Mouse (Mus musculus): Measurements from ENCODE around the gene Cdk5rap3.
A peak's percentile ranks its signal among the peaks of the same experiment; 100 is the strongest.

Cdk5rap3 gene

DNA sequence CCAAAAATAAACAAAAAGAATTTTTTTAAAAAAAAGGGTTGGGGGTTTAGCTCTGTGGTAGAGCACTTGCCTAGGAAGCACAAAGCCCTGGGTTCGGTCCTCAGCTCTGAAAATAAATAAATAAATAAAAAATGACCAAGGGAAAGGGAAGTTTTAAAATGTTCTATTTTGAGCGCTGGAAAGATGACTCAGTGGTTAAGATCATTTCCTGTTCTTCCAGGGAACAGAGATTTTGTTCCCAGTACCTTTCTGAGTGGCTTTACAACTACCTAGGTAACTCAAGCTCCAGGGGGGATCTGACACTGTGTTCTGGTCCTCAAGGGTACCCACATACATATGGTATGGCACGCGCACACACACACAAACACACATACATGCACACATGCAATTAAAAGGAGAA, 20.4 kb downstream of the Cdk5rap3 start:
- DNase-seq (ENCODE audit: low read depth), result peak; percentile 46

DNA sequence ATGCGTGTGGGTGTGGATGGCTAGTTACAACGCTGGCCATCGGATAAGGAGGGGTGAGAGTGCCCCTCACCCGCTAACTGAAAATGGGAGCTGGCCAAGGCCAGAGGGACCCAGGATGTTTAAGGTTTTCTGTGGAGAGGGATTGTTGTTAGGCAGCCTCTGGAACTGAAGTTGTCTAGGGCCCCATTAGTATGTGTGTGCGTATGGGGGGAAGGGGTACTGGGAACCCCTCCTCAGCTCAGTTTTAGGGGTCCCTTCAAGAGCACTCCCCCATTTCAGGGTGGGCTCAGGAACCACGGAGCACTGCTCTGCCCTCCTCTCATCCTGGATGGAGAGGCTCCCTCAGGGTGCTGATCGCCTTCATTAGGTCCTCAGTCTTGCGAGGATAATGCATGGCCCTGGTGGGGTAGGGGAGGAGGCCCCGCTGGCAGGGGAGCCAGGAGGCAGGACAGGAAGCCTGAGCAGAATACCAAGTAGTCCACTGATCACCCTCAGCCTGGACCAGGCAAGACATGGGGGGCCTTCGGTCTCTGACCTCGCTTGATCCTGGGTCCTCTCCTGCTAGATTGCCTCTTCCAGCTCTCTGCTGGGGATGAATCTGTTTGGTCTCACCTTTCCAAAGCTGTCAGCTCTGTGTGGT, 23.0 kb downstream of the Cdk5rap3 start:
- DNase-seq (ENCODE audit: low read depth), result no peak

DNA sequence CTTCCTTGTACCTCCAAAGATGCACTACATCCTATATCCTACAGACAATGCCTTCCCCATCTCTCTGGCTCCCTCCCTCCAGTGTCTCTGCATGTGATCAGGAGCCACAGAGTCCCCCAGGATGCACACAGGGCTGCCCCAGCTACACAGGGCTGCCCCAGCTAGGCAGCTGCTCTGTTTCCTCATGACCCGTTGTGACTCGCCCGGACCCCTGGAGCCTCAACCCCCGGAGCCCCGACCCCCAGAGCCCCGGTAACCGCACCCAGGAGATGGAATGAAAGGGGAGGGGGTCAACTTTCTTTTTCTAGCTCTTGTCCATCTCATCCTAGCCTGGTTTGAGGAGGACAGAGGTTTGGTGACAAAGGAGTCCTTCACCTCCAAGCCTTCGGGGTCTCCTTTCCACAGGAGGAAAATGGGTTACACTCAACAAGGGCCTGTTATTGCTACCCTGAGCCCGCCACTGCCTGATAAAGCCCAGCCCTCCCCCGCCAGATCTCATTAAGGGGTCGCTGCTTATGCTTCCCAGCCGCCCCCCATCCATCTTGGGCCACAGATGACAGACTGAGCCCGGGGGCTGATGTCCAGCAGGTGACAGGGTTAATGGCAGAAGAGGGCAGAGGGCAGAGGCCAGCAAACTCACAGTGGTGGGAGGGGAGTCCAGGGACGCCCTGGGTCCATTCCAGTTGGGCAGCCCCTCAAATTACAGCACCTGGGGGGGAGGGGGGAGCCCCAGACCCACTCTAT, 24.3 kb downstream of the Cdk5rap3 start:
- no peak for DNase-seq (ENCODE audit: low read depth)

DNA sequence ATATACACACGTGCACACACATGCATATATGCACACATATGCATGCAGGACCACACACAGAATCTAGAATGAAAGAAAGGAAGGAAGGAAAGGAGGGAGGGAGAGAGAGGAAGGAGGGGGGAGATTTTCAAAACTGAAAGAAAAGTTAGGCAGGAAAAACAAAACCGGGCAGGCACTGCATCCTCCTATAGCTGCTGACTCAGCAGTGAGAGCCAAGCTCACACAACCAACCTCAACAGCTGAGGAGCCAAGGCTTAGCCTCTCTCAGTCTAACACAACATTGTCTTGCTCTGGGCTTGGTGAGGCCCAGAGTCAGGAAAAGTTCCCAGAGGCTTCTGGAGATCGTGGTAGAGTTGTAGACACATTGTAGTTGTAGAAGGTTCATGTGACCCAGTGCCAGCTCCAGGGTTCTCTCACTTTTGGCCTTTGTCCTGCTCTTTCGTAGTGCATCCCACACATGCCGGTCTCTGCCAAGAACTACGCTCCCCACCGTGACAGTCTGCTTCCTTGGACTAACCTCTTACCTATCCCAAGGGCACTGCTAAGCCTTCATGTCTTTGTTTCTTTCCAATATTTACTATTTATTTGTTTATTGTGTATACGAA, 29.3 kb downstream of the Cdk5rap3 start:
- DNase-seq (ENCODE audit: low read depth), result peak; percentile 31

DNA sequence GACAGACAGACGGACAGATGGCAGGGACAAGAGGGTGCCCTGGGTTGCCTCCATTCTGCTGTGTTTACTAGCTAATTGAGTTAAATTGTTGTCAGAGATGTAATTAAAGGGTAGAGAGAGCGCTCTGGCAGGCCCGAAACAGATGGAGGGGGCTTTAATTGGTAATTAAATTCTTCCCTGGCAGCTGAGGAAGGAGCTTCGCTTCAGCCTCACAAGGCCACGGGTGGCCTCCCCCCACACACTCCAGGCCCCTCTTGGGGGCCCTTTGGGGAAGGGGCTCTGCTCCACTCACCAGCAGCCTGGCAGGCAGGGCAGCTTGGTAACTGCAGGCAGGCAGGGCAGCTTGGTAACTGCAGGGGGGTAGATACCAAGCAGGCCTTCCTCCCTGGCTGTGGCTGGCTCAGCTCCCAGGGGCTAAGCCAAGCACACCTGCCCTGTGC, 30.4 kb downstream of the Cdk5rap3 start:
- no peak for DNase-seq (ENCODE audit: low read depth)

DNA sequence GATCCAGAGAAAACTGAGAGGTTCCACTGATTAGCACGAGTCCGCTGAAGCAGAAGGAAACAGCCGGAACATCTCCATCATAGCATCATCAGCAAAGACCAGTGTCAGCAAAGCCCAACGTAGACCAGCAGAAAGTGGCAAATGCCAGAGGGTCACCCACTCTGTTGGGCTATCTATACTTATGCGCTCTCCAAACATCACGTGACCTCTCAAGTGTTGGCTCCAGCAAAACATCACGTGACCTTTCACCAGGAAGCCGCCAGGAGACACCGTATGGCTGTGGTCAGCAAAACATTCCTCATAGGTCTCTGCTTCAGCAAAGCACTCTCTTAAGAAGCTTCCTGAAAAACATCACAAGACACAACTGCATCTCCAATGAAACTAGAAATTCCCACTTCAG, 36.0 kb downstream of the Cdk5rap3 start:
- DNase-seq (ENCODE audit: low read depth), result peak; percentile 19

DNA sequence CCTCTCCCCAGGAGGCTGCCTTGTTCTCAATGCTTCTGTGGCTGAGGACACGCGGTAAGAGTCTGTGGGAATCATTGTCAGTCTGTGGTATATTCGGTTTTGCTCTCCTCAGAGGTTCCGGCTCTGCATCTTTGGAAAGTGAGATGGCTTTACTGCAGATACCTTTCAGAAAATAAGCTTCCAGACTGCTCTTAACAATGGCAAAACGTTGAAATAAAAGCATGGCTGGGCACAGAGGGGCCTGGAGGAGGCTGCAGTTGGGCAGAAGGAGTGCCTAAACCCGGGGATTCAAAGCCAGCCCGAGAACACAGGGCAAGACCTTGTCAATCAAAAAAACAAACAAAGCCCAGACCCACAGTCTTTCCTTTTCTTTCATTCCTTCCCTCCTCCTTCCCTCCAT, 36.9 kb downstream of the Cdk5rap3 start:
- no peak for DNase-seq (ENCODE audit: low read depth)

DNA sequence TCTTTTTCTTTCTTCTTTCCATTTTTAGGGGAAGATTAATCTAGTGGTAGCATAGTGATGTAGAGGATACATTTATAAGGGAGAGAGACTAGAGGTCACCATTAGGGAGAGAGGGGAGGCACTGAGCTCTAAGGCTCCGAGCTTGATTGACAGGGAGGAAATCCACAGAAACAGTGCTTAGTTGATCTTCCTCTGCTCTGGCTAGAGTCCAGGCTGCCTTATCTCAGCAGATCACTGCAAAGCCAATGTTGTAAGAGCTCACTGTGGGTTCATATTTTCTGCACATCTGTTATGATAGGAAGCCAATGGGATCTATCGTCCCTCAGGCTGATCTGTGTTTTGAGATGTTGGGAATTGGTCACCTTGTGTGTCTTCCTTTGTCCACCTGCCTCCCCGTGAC, 37.6 kb downstream of the Cdk5rap3 start:
- no peak for DNase-seq (ENCODE audit: low read depth)

DNA sequence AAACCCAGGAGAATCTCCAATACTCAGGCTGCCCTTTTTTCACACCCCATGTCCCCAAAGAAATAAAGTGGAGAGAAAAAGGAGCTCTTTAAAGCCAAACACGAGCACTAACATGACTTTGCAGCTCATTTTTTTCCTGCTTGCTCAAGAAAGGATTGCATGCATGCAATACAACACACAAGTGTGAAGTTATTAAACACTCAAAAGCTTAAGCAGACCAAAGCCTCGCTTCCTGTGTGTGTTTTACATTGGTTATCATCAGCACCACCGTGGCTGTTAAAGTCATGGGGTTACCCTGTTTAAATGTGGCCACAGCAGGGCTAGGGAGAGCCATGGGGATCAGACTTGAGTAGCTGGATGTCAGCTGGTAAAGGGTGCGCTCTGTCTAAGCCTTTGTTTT, 39.2 kb downstream of the Cdk5rap3 start:
- DNase-seq (ENCODE audit: low read depth), result no peak

DNA sequence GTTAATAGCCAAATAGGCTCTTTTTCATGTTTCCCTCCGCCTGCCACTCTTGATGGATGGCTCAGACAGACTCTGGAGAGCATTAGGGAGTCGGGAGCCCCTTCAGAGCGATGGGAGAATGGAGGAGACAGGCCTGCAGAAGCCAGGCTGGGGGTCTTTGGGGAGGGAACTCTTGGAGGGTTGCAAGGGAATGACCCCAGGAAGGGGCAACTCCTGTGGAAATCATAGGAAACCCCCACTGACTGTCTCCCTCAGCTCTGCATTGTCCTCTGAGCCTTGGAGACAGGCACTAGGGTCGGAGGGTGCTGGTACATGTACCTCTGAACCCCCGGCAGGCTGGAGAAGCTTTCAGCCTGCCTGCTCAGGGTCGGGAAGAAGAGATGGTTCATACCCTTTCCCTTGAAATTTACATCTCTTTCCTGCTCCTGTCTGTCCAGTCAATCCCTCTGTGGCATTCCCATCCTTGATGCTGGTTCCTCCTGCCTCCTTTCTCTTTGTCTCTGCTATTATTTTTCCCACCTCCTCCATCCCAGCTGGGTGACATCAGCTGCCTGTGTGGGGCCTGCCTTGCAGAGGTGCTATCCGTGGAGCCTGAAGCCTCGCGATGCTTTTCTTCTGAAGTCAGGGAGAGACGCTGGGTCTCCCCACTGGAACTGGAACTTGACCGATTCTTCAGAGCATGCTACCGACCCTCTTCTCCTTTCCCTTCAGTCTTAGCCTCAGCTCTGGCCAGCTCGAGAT, 39.8 kb downstream of the Cdk5rap3 start:
- DNase-seq (ENCODE audit: low read depth), result no peak

DNA sequence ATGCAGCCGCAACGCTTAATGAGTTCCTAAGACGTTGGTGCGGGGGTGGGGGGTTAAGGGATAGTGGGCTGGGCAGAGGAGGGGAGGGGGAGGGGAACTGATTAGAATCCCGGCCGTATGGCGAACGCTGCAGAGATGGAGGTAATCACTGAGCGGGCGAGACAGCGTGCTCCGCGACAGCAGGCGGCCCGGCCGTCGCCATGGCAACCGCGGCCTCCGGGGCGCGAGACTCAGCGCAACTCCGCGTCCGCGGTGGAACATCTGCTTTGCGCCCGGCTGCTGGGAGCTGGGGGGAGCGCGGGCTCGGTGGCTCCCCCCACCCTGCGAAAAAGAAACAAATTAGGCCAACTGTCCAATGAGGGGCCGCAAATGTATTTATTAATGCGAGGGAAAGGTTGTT, 40.6 kb downstream of the Cdk5rap3 start:
- DNase-seq (ENCODE audit: low read depth), result peak; percentile 52

DNA sequence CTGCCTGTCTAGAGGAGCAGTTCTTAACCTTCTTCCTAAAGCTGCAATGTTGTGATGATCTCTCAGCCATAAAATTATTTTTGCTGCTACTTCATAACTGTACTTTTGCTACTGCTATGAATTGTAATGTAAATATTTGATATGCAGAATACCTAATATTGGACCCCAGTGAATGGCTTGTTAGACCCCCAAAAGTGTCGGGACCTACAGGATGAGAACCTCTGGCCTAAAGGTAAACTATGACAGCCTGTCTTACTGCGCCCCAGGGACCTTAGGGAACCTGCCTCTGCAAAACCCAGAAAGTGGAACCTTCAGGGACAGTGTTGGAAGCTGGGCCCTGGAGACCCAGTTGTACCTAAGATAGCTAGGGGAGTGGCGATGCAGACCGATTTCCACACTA, 41.0 kb downstream of the Cdk5rap3 start:
- no peak for DNase-seq (ENCODE audit: low read depth)

DNA sequence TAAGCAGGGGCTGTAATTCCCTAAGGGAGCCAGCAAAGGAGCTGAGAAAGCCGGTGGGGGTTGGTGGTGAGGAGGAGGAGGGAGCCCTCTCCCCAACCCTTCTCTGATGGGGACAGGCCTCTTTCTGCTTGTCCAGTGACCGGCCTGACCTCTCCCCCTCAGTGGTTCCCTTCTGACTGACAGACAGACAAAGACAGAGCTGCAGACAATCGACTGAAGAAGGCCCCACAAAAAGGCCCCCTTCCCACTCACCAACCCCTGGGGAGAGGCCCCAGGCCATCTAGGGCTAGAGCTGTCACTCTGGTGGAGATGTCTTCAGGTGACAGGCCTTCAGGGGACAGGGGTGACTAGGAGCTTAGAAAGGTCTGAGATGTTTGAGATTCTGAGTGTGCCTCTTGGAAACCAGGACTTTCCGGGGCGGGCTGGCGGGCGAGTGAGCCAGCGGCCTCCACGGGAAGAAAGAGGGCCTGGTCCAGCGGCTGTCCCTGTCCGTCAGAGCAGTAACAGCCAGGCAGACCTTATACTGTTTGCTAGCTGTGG, 42.6 kb downstream of the Cdk5rap3 start:
- no peak for DNase-seq (ENCODE audit: low read depth)

DNA sequence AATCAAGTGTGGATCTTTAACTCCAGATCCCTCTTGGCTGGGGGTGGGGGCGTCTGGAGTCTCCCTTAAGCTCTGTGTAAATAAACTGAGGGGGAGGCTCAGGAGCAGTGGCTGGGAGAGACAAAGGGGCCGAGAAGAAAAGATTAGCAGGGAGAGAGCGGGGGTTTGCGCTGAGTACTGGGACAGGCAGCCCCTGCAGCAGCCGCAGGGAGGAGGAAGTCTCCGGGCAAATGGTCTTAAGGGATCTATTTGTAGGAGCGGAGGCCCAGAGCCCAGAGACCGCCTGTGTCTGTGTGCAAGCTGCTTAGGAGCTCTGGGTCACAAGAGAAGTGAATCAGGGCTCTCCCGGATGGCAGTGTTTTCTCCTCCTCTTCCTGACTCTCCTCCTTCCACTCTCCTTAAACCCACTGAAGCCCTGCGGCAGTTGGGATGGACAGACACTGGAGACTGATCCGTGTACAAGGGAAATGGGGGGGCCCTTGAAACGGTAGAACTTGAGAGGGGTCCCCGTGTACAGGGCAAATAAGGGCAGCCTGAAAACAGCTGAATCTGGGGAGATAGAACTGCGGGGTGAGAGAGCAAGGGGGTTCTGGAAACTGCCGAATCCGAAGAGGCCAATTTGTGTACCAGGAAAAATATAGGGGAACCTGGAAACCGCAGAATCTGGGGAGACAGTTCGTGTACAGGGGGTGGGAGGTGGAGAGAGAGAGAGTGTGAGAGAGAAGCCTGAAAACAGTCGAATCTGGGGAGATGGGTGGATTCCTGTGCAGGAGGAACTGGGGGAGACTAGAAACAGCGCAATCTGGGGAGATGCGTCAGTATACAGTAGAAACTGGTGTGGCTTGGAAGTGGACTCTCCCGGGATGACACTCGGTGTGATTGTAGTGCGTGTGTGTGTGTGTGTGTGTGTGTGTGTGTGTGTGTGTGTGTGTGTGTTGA, 43.6 kb downstream of the Cdk5rap3 start:
- DNase-seq (ENCODE audit: low read depth), result peak; percentile 28

DNA sequence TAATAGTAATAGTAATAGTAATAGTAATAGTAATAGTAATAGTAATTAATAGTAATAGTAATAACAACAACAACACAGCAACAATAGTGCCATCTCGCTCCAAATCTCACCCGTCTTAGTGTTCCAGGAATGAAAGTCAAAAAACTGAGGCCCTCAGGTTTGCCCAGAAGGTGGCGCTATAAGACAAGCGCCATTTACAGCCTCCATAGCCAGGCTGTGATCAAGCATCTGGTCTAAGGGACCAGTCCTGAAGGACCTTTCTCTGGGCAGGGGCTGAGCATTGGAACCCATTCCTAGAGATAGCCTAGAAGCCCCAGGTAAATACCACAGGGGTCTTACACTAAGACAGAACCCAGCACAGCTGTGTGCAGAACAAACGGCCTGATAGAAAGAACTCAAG, 49.1 kb downstream of the Cdk5rap3 start:
- peak; percentile 90 for DNase-seq (ENCODE audit: low read depth)

DNA sequence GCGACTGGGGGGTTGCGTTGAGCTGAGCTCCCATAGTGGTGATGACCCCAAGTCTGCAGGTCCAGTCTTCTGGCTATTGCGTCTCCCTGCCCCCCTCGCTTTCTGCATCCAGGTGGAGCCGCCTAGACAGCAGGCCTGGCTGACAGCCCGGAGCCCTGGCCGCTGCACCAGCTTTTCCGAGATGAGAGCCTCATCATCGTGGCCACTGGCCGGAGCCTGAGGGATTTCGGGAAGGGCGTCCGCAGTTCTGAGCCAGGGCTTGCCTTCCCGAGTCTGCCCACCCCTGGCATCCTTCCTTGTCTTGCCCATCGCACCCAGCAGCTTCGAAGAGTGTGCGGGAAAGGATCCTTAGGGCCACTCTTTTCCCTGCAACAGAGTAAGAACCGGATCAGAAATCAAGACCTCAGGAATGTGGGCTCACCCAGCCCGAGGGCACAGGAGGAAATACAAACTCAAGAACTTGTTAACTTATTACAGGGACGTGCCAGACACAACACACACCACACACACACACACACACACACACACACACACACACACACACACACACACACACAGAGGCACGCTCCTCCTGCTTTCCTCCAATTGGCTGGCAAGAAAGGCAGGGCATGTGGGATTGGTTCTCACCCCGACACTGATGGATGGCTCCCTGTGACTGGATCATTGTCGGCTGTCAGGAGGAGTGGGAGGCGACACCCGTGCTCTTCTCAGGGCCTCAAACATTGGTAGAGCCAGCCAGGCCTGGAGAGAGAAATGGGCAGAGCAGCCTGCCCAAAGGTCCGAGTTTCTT, 52.9 kb downstream of the Cdk5rap3 start:
- DNase-seq (ENCODE audit: low read depth), result peak; percentile 83

DNA sequence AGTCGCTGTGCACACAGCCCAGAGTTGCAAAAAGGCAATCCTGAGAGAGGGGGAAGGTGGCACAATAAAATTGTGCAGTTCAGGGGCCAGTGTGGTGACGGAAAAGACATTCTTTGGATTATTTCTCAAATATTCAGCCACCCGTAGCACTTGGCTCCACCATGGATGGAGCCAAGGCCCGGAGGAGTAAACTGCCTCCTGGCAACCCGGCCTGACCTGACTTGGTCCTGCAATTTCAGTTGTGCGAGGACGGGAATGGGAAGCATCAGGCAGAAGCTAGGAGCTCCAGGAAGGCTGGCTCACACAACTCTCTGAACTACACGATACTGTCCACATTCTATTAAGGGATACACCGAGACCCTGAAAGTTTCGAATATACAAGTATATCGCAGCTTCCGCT, 53.8 kb downstream of the Cdk5rap3 start:
- DNase-seq (ENCODE audit: low read depth), result peak; percentile 17

DNA sequence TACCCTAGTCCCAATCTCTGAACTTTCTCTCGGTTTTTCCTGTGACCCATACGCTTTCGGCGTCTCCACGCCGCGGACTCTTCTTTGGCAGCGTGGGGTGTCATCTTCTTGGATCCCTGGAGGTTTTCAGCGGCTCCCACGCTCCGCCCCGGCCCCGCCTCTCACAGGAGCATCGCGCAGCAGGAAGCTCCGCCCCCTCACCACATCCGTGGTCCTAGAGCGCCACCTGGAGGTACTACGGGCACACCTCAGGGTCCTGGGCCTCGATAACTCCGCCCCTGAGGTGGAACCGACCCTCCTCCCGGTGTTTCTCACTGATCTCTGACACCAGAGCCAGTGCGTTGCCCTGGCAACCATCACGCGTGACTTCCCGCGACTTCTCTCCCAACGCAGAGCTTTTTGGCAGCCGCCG, 54.4 kb downstream of the Cdk5rap3 start:
- DNase-seq (ENCODE audit: low read depth), result peak; percentile 97

DNA sequence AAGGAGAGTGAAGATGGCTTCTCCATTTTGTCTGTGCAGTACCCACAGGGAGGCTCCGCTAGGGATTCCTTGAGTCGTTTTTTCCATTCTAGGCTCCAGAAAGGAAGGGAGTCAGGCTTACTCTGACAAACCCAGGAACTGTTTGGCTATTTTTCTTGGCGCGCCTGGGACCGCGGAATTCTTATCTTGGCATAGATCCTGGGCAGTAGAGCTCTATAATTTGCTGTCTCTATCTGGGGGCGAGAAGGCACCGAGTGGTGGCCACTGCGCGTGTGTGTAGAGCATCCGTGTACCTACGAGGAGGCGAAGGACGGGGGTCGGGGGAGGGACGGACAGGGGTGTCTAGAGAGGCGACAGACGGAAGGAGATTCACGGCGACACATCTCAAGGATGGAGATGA, 54.9 kb downstream of the Cdk5rap3 start:
- DNase-seq (ENCODE audit: low read depth), result peak; percentile 94

DNA sequence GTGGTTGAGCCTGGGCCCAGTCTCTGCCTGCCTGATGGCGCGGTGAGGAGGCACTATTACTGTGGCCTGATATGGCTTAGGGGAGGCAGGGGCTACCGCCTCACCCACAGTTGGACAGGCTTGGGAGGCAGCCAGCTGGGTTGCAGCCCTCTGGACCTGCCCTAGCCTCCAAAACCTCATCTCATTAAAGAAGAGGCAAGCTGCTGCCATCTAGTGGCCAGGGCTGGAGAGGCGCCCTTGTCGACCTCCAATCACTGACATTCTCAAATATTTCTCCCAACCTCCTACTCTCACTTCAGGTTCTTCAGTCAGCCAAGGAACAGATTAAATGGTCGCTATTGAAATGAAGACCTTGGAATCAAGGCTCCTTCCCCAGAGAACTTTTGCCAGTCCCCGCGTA, 55.7 kb downstream of the Cdk5rap3 start:
- peak; percentile 94 for DNase-seq (ENCODE audit: low read depth)
